Mouse (Mus musculus): ENCODE results near the gene Fstl3. TPM values are rescaled to one million over a fixed set of nuclear protein-coding genes. Genes with fewer than 3 reads are reported as not detected.

The Fstl3 gene
- polyA plus RNA-seq, 1 experiment = 5.8 TPM

GRCm38 (mm10) chr10:79820277-79820676 lies 43.2 kb downstream of the Fstl3 start:
- WGBS = 81% methylated on average over 8 of the region's 8 CpGs
- H3K27ac ChIP-seq (ENCODE audit: insufficient read depth, low read length) = no peak overlapping the region
- no peaks in the 10 kb centered on the region for H3K4me1 ChIP-seq (ENCODE audit: control insufficient read depth, insufficient read depth, insufficient read length)
- TF ChIP-seq CTCF (IDR thresholded peaks at IDR 0.05; ENCODE audit: extremely low read depth, insufficient read depth, insufficient read length, insufficient replicate concordance) (no peak), POLR2A (IDR thresholded peaks at IDR 0.05; ENCODE audit: low read depth, low read length) (no peak)
- H3K27me3 ChIP-seq (ENCODE audit: control insufficient read depth, insufficient read depth, low read length) = no peaks in the 10 kb centered on the region
- no peaks in the 10 kb centered on the region for H3K36me3 ChIP-seq (ENCODE audit: control insufficient read depth, insufficient read depth, low read length)
- no peak overlapping the region for H3K4me3 ChIP-seq (ENCODE audit: extremely low read depth, insufficient read depth, insufficient read length)
- no peak for DNase-seq (ENCODE audit: low read depth in 1 of 2, low spot score in 2 of 2)

GRCm38 (mm10) chr10:79820782-79821181 lies 43.7 kb downstream of the Fstl3 start, which contains the start of gene Misp:
Gene Misp, plus strand, starts transcription at chr10:79820989.
- Histone ChIP-seq H3K36me3 (ENCODE audit: control insufficient read depth, insufficient read depth, low read length) (no peaks in the 10 kb centered on the region), H3K27ac (ENCODE audit: insufficient read depth, low read length) (no peak within 1 kb of the TSS), H3K4me1 (ENCODE audit: control insufficient read depth, insufficient read depth, insufficient read length) (no peaks in the 10 kb centered on the region), H3K4me3 (ENCODE audit: extremely low read depth, insufficient read depth, insufficient read length) (no peak within 1 kb of the TSS), H3K27me3 (ENCODE audit: control insufficient read depth, insufficient read depth, low read length) (no peaks in the 10 kb centered on the region)
- TF ChIP-seq POLR2A (IDR thresholded peaks at IDR 0.05; ENCODE audit: low read depth, low read length) = no peak
- no peak for TF ChIP-seq CTCF (IDR thresholded peaks at IDR 0.05; ENCODE audit: extremely low read depth, insufficient read depth, insufficient read length, insufficient replicate concordance)
- DNase-seq (ENCODE audit: low read depth in 1 of 2, low spot score in 2 of 2) = no peak
- 83% methylated on average over 11 of the region's 11 CpGs for WGBS

- WGBS = 92% methylated on average over 12 of the region's 12 CpGs
- DNase-seq (ENCODE audit: low read depth in 1 of 2, low spot score in 2 of 2) = no peak
- Histone ChIP-seq H3K4me3 (ENCODE audit: extremely low read depth, insufficient read depth, insufficient read length) (no peak overlapping the region), H3K27me3 (ENCODE audit: control insufficient read depth, insufficient read depth, low read length) (no peaks in the 10 kb centered on the region), H3K4me1 (ENCODE audit: control insufficient read depth, insufficient read depth, insufficient read length) (no peaks in the 10 kb centered on the region), H3K36me3 (ENCODE audit: control insufficient read depth, insufficient read depth, low read length) (no peaks in the 10 kb centered on the region), H3K27ac (ENCODE audit: insufficient read depth, low read length) (no peak overlapping the region)
- TF ChIP-seq POLR2A (IDR thresholded peaks at IDR 0.05; ENCODE audit: low read depth, low read length) (no peak), CTCF (IDR thresholded peaks at IDR 0.05; ENCODE audit: extremely low read depth, insufficient read depth, insufficient read length, insufficient replicate concordance) (no peak)
These were observed 44.7 kb downstream of the Fstl3 start for GRCm38 (mm10) chr10:79821731-79822130.

GRCm38 (mm10) chr10:79822372-79822771 lies 45.3 kb downstream of the Fstl3 start:
- Histone ChIP-seq H3K4me3 (ENCODE audit: extremely low read depth, insufficient read depth, insufficient read length) (no peak overlapping the region), H3K4me1 (ENCODE audit: control insufficient read depth, insufficient read depth, insufficient read length) (no peaks in the 10 kb centered on the region), H3K36me3 (ENCODE audit: control insufficient read depth, insufficient read depth, low read length) (no peaks in the 10 kb centered on the region), H3K27ac (ENCODE audit: insufficient read depth, low read length) (no peak overlapping the region), H3K27me3 (ENCODE audit: control insufficient read depth, insufficient read depth, low read length) (no peaks in the 10 kb centered on the region)
- DNase-seq (ENCODE audit: low read depth in 1 of 2, low spot score in 2 of 2) = no peak
- no peak for TF ChIP-seq POLR2A (IDR thresholded peaks at IDR 0.05; ENCODE audit: low read depth, low read length)
- no peak for TF ChIP-seq CTCF (IDR thresholded peaks at IDR 0.05; ENCODE audit: extremely low read depth, insufficient read depth, insufficient read length, insufficient replicate concordance)
- WGBS = 85% methylated on average over 17 of the region's 17 CpGs

- no peak for DNase-seq (ENCODE audit: low read depth in 1 of 2, low spot score in 2 of 2)
- no peak overlapping the region for H3K4me3 ChIP-seq (ENCODE audit: extremely low read depth, insufficient read depth, insufficient read length)
- H3K4me1 ChIP-seq (ENCODE audit: control insufficient read depth, insufficient read depth, insufficient read length) = no peaks in the 10 kb centered on the region
- no peak overlapping the region for H3K27ac ChIP-seq (ENCODE audit: insufficient read depth, low read length)
- WGBS = 55% methylated on average over 6 of the region's 6 CpGs
- H3K27me3 ChIP-seq (ENCODE audit: control insufficient read depth, insufficient read depth, low read length) = no peaks in the 10 kb centered on the region
- TF ChIP-seq POLR2A (IDR thresholded peaks at IDR 0.05; ENCODE audit: low read depth, low read length) = no peak
- no peaks in the 10 kb centered on the region for H3K36me3 ChIP-seq (ENCODE audit: control insufficient read depth, insufficient read depth, low read length)
These were observed 45.9 kb downstream of the Fstl3 start for GRCm38 (mm10) chr10:79823011-79823410.

- H3K4me1 ChIP-seq (ENCODE audit: control insufficient read depth, insufficient read depth, insufficient read length) = no peaks in the 10 kb centered on the region
- no peak overlapping the region for H3K27ac ChIP-seq (ENCODE audit: insufficient read depth, low read length)
- no peak for DNase-seq (ENCODE audit: low read depth in 1 of 2, low spot score in 2 of 2)
- H3K27me3 ChIP-seq (ENCODE audit: control insufficient read depth, insufficient read depth, low read length) = no peaks in the 10 kb centered on the region
- no peaks in the 10 kb centered on the region for H3K36me3 ChIP-seq (ENCODE audit: control insufficient read depth, insufficient read depth, low read length)
- TF ChIP-seq POLR2A (IDR thresholded peaks at IDR 0.05; ENCODE audit: low read depth, low read length) = no peak
- no peak for TF ChIP-seq CTCF (IDR thresholded peaks at IDR 0.05; ENCODE audit: extremely low read depth, insufficient read depth, insufficient read length, insufficient replicate concordance)
- no peak overlapping the region for H3K4me3 ChIP-seq (ENCODE audit: extremely low read depth, insufficient read depth, insufficient read length)
- 42% methylated on average over 6 of the region's 6 CpGs for WGBS
These were observed 47.3 kb downstream of the Fstl3 start for GRCm38 (mm10) chr10:79824413-79824812.

- H3K4me1 ChIP-seq (ENCODE audit: control insufficient read depth, insufficient read depth, insufficient read length) = no peaks in the 10 kb centered on the region; the same call in 1 of the 2 replicates
These were observed 54.5 kb downstream of the Fstl3 start for GRCm38 (mm10) chr10:79831583-79831982.

More at GRCm38 (mm10) chr10:79831583-79831982, 54.5 kb downstream of the Fstl3 start:
- Histone ChIP-seq H3K4me3 (ENCODE audit: extremely low read depth, insufficient read depth, insufficient read length) (no peak overlapping the region), H3K27me3 (ENCODE audit: control insufficient read depth, insufficient read depth, low read length) (no peaks in the 10 kb centered on the region), H3K27ac (ENCODE audit: insufficient read depth, low read length) (no peak overlapping the region), H3K36me3 (ENCODE audit: control insufficient read depth, insufficient read depth, low read length) (no peaks in the 10 kb centered on the region)
- no peak for DNase-seq (ENCODE audit: low read depth in 1 of 2, low spot score in 2 of 2)
- TF ChIP-seq POLR2A (IDR thresholded peaks at IDR 0.05; ENCODE audit: low read depth, low read length) (no peak), CTCF (IDR thresholded peaks at IDR 0.05; ENCODE audit: extremely low read depth, insufficient read depth, insufficient read length, insufficient replicate concordance) (no peak)
- WGBS = 56% methylated on average over 3 of the region's 3 CpGs

Other genes with a start within 250 kb of the Fstl3 start
- 6.7 and 8.9 TPM in 2 replicates for gene Plpp2, start 243.5 kb upstream of the Fstl3 start, polyA plus RNA-seq (2012; rRNA removed)
- 63.7 and 92.1 TPM in 2 replicates for gene Mier2, start 222.1 kb upstream of the Fstl3 start, polyA plus RNA-seq (2012; rRNA removed)
- gene Theg, start 189.9 kb upstream of the Fstl3 start, polyA plus RNA-seq (2012; rRNA removed) = 0.18 and 0.72 TPM in 2 replicates
- not detected in 2 replicates for gene C2cd4c, start 163.2 kb upstream of the Fstl3 start, polyA plus RNA-seq (2012; rRNA removed)
- gene Shc2, start 139.4 kb upstream of the Fstl3 start, polyA plus RNA-seq (2012; rRNA removed) = 1.0 and 1.3 TPM in 2 replicates
- gene Odf3l2, start 131.5 kb upstream of the Fstl3 start, polyA plus RNA-seq (2012; rRNA removed) = not detected in 2 replicates
- 22.0 and 33.9 TPM in 2 replicates for gene Madcam1, start 112.7 kb upstream of the Fstl3 start, polyA plus RNA-seq (2012; rRNA removed)
- 47.9 and 77.7 TPM in 2 replicates for gene Tpgs1, start 107.9 kb upstream of the Fstl3 start, polyA plus RNA-seq (2012; rRNA removed)
- gene Cdc34, start 95.1 kb upstream of the Fstl3 start, polyA plus RNA-seq (2012; rRNA removed) = 119 and 143 TPM in 2 replicates
- 1.7 and 1.8 TPM in 2 replicates for gene Gzmm, start 88.3 kb upstream of the Fstl3 start, polyA plus RNA-seq (2012; rRNA removed)
- 208 and 255 TPM in 2 replicates for gene Bsg, start 72.8 kb upstream of the Fstl3 start, polyA plus RNA-seq (2012; rRNA removed)
- 0.77 and 1.5 TPM in 2 replicates for gene Hcn2, start 60.6 kb upstream of the Fstl3 start, polyA plus RNA-seq (2012; rRNA removed)
- gene Polrmt, start 30.7 kb upstream of the Fstl3 start, polyA plus RNA-seq (2012; rRNA removed) = 60.5 and 62.5 TPM in 2 replicates
- not detected in 2 replicates for gene Fgf22, start 22.2 kb upstream of the Fstl3 start, polyA plus RNA-seq (2012; rRNA removed)
- 122 and 217 TPM in 2 replicates for gene Rnf126, start 10.3 kb upstream of the Fstl3 start, polyA plus RNA-seq (2012; rRNA removed)
- gene Prss57, start 13.7 kb downstream of the Fstl3 start, polyA plus RNA-seq (2012; rRNA removed) = 1.4 and 1.6 TPM in 2 replicates
- 9.2 and 14.6 TPM in 2 replicates for gene Palm, start 16.3 kb downstream of the Fstl3 start, polyA plus RNA-seq (2012; rRNA removed)
- 0.07 and 0.18 TPM in 2 replicates for gene Misp, start 43.7 kb downstream of the Fstl3 start, polyA plus RNA-seq (2012; rRNA removed)
- gene Ptbp1, start 77.2 kb downstream of the Fstl3 start, polyA plus RNA-seq (2012; rRNA removed) = 251 and 315 TPM in 2 replicates
- gene Prtn3, start 97.2 kb downstream of the Fstl3 start, polyA plus RNA-seq (2012; rRNA removed) = 25.6 and 39.2 TPM in 2 replicates
- 3.6 and 4.0 TPM in 2 replicates for gene Plppr3, start 97.4 kb downstream of the Fstl3 start, polyA plus RNA-seq (2012; rRNA removed)
- gene Elane, start 109.0 kb downstream of the Fstl3 start, polyA plus RNA-seq (2012; rRNA removed) = 33.0 and 61.9 TPM in 2 replicates
- 71.5 and 138 TPM in 2 replicates for gene Cfd, start 113.6 kb downstream of the Fstl3 start, polyA plus RNA-seq (2012; rRNA removed)
- 46.4 and 73.7 TPM in 2 replicates for gene Med16, start 131.7 kb downstream of the Fstl3 start, polyA plus RNA-seq (2012; rRNA removed)
- not detected in 2 replicates for gene Gm26602, start 133.6 kb downstream of the Fstl3 start, polyA plus RNA-seq (2012; rRNA removed)
- 5.3 and 6.3 TPM in 2 replicates for gene Kiss1r, start 139.7 kb downstream of the Fstl3 start, polyA plus RNA-seq (2012; rRNA removed)
- gene R3hdm4, start 143.9 kb downstream of the Fstl3 start, polyA plus RNA-seq (2012; rRNA removed) = 117 and 150 TPM in 2 replicates
- gene Arid3a, start 149.8 kb downstream of the Fstl3 start, polyA plus RNA-seq (2012; rRNA removed) = 15.0 and 23.2 TPM in 2 replicates
- 41.2 and 51.6 TPM in 2 replicates for gene Wdr18, start 182.9 kb downstream of the Fstl3 start, polyA plus RNA-seq (2012; rRNA removed)
- gene Grin3b, start 193.4 kb downstream of the Fstl3 start, polyA plus RNA-seq (2012; rRNA removed) = 0.12 and 0.16 TPM in 2 replicates
- 266 and 371 TPM in 2 replicates for gene Tmem259, start 207.1 kb downstream of the Fstl3 start, polyA plus RNA-seq (2012; rRNA removed)
- 297 and 409 TPM in 2 replicates for gene Cnn2, start 211.3 kb downstream of the Fstl3 start, polyA plus RNA-seq (2012; rRNA removed)
- 50.4 and 64.5 TPM in 2 replicates for gene Abca7, start 219.2 kb downstream of the Fstl3 start, polyA plus RNA-seq (2012; rRNA removed)
- gene Arhgap45, start 239.4 kb downstream of the Fstl3 start, polyA plus RNA-seq (2012; rRNA removed) = 492 and 574 TPM in 2 replicates